Comparison of ENCODE assay signal across 8 mouse cellular contexts in the genomic region with DNA sequence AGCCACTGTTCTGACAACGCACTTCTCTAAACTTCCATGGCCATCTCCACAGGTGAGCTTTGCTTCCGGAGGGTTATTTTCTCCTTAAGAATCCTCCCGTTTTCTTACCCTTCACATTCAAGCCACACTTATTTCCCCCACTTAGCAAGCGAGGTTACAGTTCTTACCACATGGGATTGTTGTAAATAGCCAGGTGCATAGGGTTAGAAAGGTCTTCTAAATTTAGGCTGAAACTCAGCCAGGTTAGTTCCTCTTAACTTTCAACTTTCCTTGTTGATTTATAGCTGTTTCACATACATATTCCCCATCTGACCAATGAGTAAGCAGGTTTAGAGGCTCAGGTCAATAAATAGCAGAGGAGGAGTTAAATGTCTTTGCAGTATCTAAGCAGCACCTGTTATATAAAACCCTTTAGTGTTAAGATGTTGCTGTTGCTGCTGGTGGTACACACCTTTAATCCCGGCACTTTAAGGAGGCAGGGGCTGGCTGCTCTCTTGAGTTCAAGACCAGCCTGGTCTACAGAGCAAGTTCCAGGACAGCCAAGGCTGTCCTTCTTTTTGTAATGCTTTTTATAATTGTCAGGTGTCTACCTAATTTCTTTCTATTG. TPM values are rescaled to one million over a fixed set of nuclear protein-coding genes. Genes with fewer than 3 reads are reported as not detected.
DNase-seq lines count a peak whose midpoint lies in the region; ATAC-seq lines count a peak whose summit lies in the region.

No protein-coding gene starts in this region.

- no peaks in the 10 kb centered on the region for H3K36me3 ChIP-seq in lung, embryonic 15.5 days
- H3K36me3 ChIP-seq in embryonic facial prominence, embryonic 15.5 days, result peaks cover 16% of the 10 kb centered on the region
- H3K36me3 ChIP-seq in intestine, embryonic 15.5 days, result peaks cover 4% of the 10 kb centered on the region; the same call in 1 of the 2 replicates
- H3K36me3 ChIP-seq in neural tube, embryonic 13.5 days, result peaks cover 36% of the 10 kb centered on the region

- H3K4me2 ChIP-seq in lung, embryonic 15.5 days, result peak overlapping the region; percentile 78
- H3K4me2 ChIP-seq in embryonic facial prominence, embryonic 15.5 days (replicated peaks), result peak overlapping the region; percentile 78
- peak overlapping the region; percentile 73 for H3K4me2 ChIP-seq in intestine, embryonic 15.5 days (replicated peaks)
- H3K4me2 ChIP-seq in neural tube, embryonic 13.5 days, result peak overlapping the region; percentile 90

- peaks cover 10% of the 10 kb centered on the region; the same call in 1 of the 2 replicates for H3K4me1 ChIP-seq in lung, embryonic 15.5 days
- H3K4me1 ChIP-seq in embryonic facial prominence, embryonic 15.5 days, result peaks cover 11% of the 10 kb centered on the region
- H3K4me1 ChIP-seq in intestine, embryonic 15.5 days (replicated peaks), result peaks cover 7% of the 10 kb centered on the region; the same call in 1 of the 2 replicates
- peaks cover 14% of the 10 kb centered on the region for H3K4me1 ChIP-seq in neural tube, embryonic 13.5 days (replicated peaks)

- no peaks in the 10 kb centered on the region for H3K27me3 ChIP-seq in lung, embryonic 15.5 days
- H3K27me3 ChIP-seq in embryonic facial prominence, embryonic 15.5 days, result no peaks in the 10 kb centered on the region
- H3K27me3 ChIP-seq in intestine, embryonic 15.5 days (replicated peaks), result no peaks in the 10 kb centered on the region
- no peaks in the 10 kb centered on the region for H3K27me3 ChIP-seq in neural tube, embryonic 13.5 days

- no peaks in the 10 kb centered on the region for H3K9me3 ChIP-seq in lung, embryonic 15.5 days
- H3K9me3 ChIP-seq in embryonic facial prominence, embryonic 15.5 days (replicated peaks), result no peaks in the 10 kb centered on the region
- no peaks in the 10 kb centered on the region for H3K9me3 ChIP-seq in intestine, embryonic 15.5 days
- no peaks in the 10 kb centered on the region for H3K9me3 ChIP-seq in neural tube, embryonic 13.5 days

- H3K27ac ChIP-seq in lung, embryonic 15.5 days, result no peak overlapping the region
- H3K27ac ChIP-seq in embryonic facial prominence, embryonic 15.5 days (replicated peaks), result no peak overlapping the region
- H3K27ac ChIP-seq in intestine, embryonic 15.5 days, result no peak overlapping the region
- no peak overlapping the region for H3K27ac ChIP-seq in neural tube, embryonic 13.5 days (replicated peaks)

- H3K9ac ChIP-seq in lung, embryonic 15.5 days, result peak overlapping the region; percentile 61; the same call in 1 of the 2 replicates
- H3K9ac ChIP-seq in embryonic facial prominence, embryonic 15.5 days, result peak overlapping the region; percentile 63
- peak overlapping the region; percentile 62 for H3K9ac ChIP-seq in intestine, embryonic 15.5 days
- H3K9ac ChIP-seq in neural tube, embryonic 13.5 days, result peak overlapping the region; percentile 78

- WGBS in lung, embryonic 15.5 days, result 24% methylated on average over 5 of the region's 5 CpGs
- 22% methylated on average over 5 of the region's 5 CpGs for WGBS in embryonic facial prominence, embryonic 15.5 days
- whole genome bisulfite sequencing in intestine, embryonic 15.5 days, result 18% methylated on average over 5 of the region's 5 CpGs
- WGBS in neural tube, embryonic 13.5 days, result 26% methylated on average over 5 of the region's 5 CpGs

- ATAC-seq in lung, embryonic 15.5 days (ENCODE audit: borderline replicate concordance, extremely low read depth, low FRiP score, low TSS enrichment), result no peak
- ATAC-seq in embryonic facial prominence, embryonic 15.5 days (ENCODE audit: insufficient number of reproducible peaks, low FRiP score, low TSS enrichment, low read depth), result no peak
- ATAC-seq in intestine, embryonic 15.5 days, result no peak
- ATAC-seq in neural tube, embryonic 13.5 days (ENCODE audit: low read depth), result no peak
- ATAC-seq in inflammation-experienced regulatory T-cells, adult 6 months, result no peak

- H3K4me3 ChIP-seq in lung, embryonic 15.5 days, result peak overlapping the region; percentile 70
- H3K4me3 ChIP-seq in embryonic facial prominence, embryonic 15.5 days (replicated peaks), result peak overlapping the region; percentile 84
- peak overlapping the region; percentile 85 for H3K4me3 ChIP-seq in intestine, embryonic 15.5 days (replicated peaks)
- H3K4me3 ChIP-seq in neural tube, embryonic 13.5 days, result peak overlapping the region; percentile 71

- no peak for DNase-seq in lung, postnatal 10 days
- no peak for DNase-seq in right cerebral cortex, adult 18-20 months
- DNase-seq in adrenal gland, postnatal 25 days, result no peak

RNA-seq across cellular contexts. Expression of a gene that starts 1.0 kb away (rescaled TPM):
- 38.4 and 39.2 TPM in 2 replicates for polyA plus RNA-seq in lung, embryonic 15.5 days (2015; fragmentation: Nextera tagmentation; extraction: Ambion mirVana)
- polyA plus RNA-seq in embryonic facial prominence, embryonic 15.5 days (2015; fragmentation: Nextera tagmentation; extraction: Ambion mirVana), result 40.2 and 43.8 TPM in 2 replicates
- polyA plus RNA-seq in intestine, embryonic 15.5 days (2015; fragmentation: Nextera tagmentation; extraction: Ambion mirVana), result 32.6 and 32.8 TPM in 2 replicates
- polyA plus RNA-seq in neural tube, embryonic 13.5 days (2015; fragmentation: Nextera tagmentation; extraction: Ambion mirVana), result 76.9 and 83.6 TPM in 2 replicates
- 100 to 1,000 TPM; 130 to 163 (median 159) TPM for polyA plus RNA-seq in inflammation-experienced regulatory T-cells, adult 6 months (2017; shearing (Covaris generic))
- 48.2 and 51.3 TPM in 2 replicates for total RNA-seq in adrenal gland, postnatal 25 days (2021)

RNA-seq across cellular contexts. Expression of a gene that starts 27.7 kb away (rescaled TPM):
- polyA plus RNA-seq in lung, embryonic 15.5 days (2015; fragmentation: Nextera tagmentation; extraction: Ambion mirVana), result 1.0 and 1.1 TPM in 2 replicates
- polyA plus RNA-seq in embryonic facial prominence, embryonic 15.5 days (2015; fragmentation: Nextera tagmentation; extraction: Ambion mirVana), result 0.26 and 0.69 TPM in 2 replicates
- 2.5 and 2.6 TPM in 2 replicates for polyA plus RNA-seq in intestine, embryonic 15.5 days (2015; fragmentation: Nextera tagmentation; extraction: Ambion mirVana)
- polyA plus RNA-seq in neural tube, embryonic 13.5 days (2015; fragmentation: Nextera tagmentation; extraction: Ambion mirVana), result 0.99 and 1.0 TPM in 2 replicates
- polyA plus RNA-seq in inflammation-experienced regulatory T-cells, adult 6 months (2017; shearing (Covaris generic)), result 1 to 10 TPM in 1 of 3 experiments, under 1 TPM in 2; 0.54 to 1.2 (median 0.66) TPM
- total RNA-seq in adrenal gland, postnatal 25 days (2021), result not detected in 2 replicates

RNA-seq across cellular contexts. Expression of a gene that starts 32.4 kb away (rescaled TPM):
- 3.7 and 5.3 TPM in 2 replicates for polyA plus RNA-seq in lung, embryonic 15.5 days (2015; fragmentation: Nextera tagmentation; extraction: Ambion mirVana)
- 2.5 and 4.1 TPM in 2 replicates for polyA plus RNA-seq in embryonic facial prominence, embryonic 15.5 days (2015; fragmentation: Nextera tagmentation; extraction: Ambion mirVana)
- polyA plus RNA-seq in intestine, embryonic 15.5 days (2015; fragmentation: Nextera tagmentation; extraction: Ambion mirVana), result 5.1 and 5.5 TPM in 2 replicates
- 13.0 and 14.0 TPM in 2 replicates for polyA plus RNA-seq in neural tube, embryonic 13.5 days (2015; fragmentation: Nextera tagmentation; extraction: Ambion mirVana)
- polyA plus RNA-seq in inflammation-experienced regulatory T-cells, adult 6 months (2017; shearing (Covaris generic)), result 10 to 100 TPM; 10.3 to 16.9 (median 15.3) TPM
- total RNA-seq in adrenal gland, postnatal 25 days (2021), result 26.7 and 27.9 TPM in 2 replicates

RNA-seq across cellular contexts. Expression of a gene that starts 38.7 kb away (rescaled TPM):
- 25.8 and 29.4 TPM in 2 replicates for polyA plus RNA-seq in lung, embryonic 15.5 days (2015; fragmentation: Nextera tagmentation; extraction: Ambion mirVana)
- 20.7 and 24.2 TPM in 2 replicates for polyA plus RNA-seq in embryonic facial prominence, embryonic 15.5 days (2015; fragmentation: Nextera tagmentation; extraction: Ambion mirVana)
- polyA plus RNA-seq in intestine, embryonic 15.5 days (2015; fragmentation: Nextera tagmentation; extraction: Ambion mirVana), result 16.8 and 18.3 TPM in 2 replicates
- polyA plus RNA-seq in neural tube, embryonic 13.5 days (2015; fragmentation: Nextera tagmentation; extraction: Ambion mirVana), result 32.6 and 33.6 TPM in 2 replicates
- 10 to 100 TPM; 35.3 to 51.6 (median 47.1) TPM for polyA plus RNA-seq in inflammation-experienced regulatory T-cells, adult 6 months (2017; shearing (Covaris generic))
- total RNA-seq in adrenal gland, postnatal 25 days (2021), result 27.7 and 40.6 TPM in 2 replicates
